Mouse (Mus musculus): ENCODE data around the gene Eif4g1. TPM values are rescaled to one million over a fixed set of nuclear protein-coding genes. Genes with fewer than 3 reads are reported as not detected.
A peak's percentile ranks its signal among the peaks of the same experiment; 100 is the strongest.

The Eif4g1 gene
- polyA plus RNA-seq, 1 experiment from 2014 or later, result 110 TPM

- peak; percentile 51 for DNase-seq (ENCODE audit: low spot score)
Observed at GRCm38 (mm10) chr16:20724338-20724748, 56.2 kb downstream of the Eif4g1 start.

- DNase-seq (ENCODE audit: low spot score), result peak; percentile 1
Observed at GRCm38 (mm10) chr16:20725321-20725720, 57.2 kb downstream of the Eif4g1 start.

DNA sequence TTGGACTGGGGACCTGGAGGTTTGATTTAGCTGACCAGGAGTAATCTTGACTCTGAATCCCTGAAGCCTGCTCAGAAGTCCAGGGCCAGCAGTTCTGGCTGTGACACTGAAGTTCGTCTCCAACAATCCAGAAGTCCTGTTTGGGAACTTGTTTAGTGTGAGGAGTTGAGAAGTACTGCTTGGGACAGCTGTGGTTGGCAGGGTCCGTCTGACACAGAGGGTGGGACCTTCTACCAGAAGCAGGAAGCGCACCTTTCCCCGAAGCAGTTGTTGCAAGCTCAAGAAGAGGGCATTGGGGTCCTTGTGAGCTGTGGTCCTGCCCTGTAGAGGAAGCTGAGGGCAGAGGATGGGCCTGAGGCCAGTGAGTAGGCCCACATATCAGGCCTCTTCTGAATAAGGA lies 57.6 kb downstream of the Eif4g1 start:
- peak; percentile 1 for DNase-seq (ENCODE audit: low spot score)

DNA sequence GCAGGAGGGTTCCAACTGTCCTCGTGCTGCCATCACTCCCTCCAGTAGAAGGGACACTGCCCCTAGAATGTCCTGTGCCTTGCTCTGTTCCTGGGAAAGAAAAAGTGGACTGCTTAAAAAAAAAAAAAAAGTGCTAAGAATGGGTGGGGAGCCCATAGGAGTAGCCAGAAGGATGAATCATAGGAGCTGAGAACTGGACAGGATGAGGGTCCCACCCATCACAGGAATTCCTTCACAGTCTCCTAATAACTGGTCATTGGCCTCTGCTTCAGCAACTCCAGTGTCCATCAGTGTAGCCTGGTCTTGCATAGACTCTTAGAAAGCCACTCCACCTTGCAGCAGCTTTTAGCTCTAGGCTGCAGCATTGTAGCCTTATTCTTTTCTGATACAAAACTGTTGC lies 58.3 kb downstream of the Eif4g1 start:
- DNase-seq (ENCODE audit: low spot score), result no peak

- no peak for DNase-seq (ENCODE audit: low spot score)
Observed at GRCm38 (mm10) chr16:20730293-20730711, 62.2 kb downstream of the Eif4g1 start.

DNA sequence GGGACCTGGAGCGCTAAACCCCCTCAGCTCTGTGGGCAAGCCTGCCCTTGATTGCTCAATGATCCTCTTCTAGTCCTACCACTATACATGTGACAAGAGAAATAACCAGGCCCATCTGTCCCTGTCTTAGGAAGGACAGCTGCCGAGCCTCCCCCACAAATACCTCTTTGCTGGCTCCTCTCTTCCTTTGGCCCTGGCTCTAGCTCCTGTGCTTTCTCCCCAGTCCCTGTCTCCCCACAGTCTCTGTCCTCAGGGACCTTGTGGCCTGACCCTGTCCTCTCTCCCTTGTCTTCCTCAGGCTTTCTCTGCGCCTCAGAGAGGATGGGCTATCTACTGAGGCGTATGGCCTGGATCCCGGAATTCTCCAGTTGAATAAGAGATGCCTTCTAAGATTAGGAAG lies 63.6 kb downstream of the Eif4g1 start:
- no peak for DNase-seq (ENCODE audit: low spot score)

- DNase-seq (ENCODE audit: low spot score), result no peak
Observed at GRCm38 (mm10) chr16:20732251-20732924, 64.3 kb downstream of the Eif4g1 start.

DNA sequence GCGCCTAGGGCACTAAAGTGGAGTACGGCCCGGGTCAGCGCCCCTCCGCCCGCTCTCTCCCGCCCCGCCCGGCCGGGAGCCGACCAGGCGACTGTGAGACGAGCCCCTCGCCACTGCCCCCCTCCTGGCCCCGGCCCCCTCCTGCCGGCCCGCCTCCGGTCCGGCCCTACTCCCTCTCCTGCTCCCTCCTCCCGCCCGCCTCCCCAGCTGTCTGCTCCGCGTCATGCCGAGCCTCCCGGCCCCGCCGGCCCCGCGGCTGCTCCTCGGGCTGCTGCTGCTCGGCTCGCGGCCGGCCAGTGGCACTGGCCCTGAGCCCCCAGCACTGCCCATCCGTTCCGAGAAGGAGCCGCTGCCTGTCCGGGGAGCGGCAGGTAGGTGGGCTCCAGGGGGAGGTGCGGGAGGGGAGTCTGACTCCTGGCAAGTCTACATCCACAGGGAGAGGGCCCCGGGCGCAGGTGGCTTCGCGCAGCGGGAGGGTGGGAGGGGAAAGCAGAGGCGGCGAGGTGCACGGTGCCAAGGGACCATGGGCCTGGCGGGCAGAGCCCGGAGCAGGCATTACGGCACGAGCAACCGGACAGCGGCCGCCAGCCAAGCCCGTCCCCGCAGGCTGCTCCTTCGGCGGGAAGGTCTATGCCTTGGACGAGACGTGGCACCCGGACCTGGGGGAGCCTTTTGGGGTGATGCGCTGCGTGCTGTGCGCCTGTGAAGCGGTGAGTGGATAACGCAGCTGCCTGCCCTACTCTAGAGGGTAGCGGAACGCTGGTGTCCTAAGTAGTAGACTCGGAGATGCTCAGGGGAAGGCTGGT lies 65.0 kb downstream of the Eif4g1 start, which contains the start of gene Chrd:
Gene Chrd (plus strand): TSS at position 203 of the 806 bp plus-strand sequence.
- DNase-seq (ENCODE audit: low spot score), result no peak

DNA sequence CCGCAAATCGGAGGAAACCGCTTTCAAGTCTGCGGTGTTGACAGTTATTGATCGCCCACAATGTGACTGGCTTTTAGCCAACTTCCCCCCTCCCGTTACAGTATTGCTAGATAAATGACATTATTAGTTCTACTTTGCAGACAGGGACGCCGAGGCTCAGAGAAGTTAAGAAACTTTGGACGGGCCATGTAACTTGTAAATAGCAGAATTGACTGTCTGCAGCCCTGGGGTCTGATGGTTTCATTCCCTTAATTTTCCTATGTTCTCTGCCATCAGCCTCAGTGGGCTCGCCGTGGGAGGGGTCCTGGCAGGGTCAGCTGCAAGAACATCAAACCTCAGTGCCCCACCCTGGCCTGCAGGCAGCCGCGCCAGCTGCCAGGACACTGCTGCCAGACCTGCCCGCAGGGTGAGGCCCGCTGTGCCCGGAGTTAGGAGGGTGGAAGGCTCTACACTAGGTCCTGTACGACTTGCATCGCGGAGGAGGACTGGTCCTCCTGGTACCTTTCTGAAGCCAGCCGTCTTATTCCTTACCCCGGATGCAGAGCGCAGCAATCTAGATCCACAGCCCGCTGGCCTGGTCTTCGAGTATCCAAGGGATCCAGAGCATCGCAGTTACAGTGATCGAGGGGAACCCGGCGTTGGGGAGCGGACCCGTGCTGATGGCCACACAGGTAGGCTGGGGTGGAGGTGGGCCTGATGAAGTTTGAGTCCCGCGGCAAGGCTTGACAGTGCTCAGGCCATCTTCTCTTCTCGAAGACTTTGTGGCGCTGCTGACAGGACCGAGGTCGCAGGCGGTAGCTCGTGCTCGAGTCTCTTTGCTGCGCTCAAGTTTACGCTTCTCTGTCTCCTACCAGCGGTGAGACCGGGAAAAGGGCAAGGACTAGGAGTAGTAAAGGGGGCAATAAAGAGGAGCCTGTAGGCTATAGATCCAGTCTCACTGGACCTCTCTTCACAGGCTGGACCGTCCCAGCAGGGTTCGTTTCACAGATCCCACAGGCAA lies 65.9 kb downstream of the Eif4g1 start, which contains the start of gene Thpo:
Gene Thpo (minus strand): TSS at position 781 of the 1,000 bp plus-strand sequence.
- DNase-seq (ENCODE audit: low spot score), result no peak

- DNase-seq (ENCODE audit: low spot score), result no peak
Observed at GRCm38 (mm10) chr16:20735651-20736050, 67.5 kb downstream of the Eif4g1 start.

GRCm38 (mm10) chr16:20736168-20736567 lies 68.1 kb downstream of the Eif4g1 start:
- DNase-seq (ENCODE audit: low spot score), result no peak

DNA sequence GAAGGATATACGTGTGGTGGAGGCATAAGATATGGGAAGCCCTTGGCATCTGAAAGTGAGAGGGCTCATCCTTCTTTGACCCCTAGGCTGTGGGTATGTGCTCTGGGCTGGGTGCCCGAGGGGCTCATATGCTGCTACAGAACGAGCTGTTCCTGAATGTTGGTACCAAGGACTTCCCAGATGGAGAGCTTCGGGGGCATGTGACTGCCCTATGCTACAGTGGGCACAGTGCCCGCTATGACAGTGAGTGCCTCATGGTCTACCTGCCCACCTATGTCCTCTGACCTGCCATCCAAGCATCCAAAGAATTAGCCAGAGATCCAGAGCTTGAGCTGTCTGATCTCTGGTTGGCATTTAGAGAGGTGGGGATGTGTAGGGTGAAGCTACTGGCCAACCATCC lies 68.7 kb downstream of the Eif4g1 start:
- no peak for DNase-seq (ENCODE audit: low spot score)

DNA sequence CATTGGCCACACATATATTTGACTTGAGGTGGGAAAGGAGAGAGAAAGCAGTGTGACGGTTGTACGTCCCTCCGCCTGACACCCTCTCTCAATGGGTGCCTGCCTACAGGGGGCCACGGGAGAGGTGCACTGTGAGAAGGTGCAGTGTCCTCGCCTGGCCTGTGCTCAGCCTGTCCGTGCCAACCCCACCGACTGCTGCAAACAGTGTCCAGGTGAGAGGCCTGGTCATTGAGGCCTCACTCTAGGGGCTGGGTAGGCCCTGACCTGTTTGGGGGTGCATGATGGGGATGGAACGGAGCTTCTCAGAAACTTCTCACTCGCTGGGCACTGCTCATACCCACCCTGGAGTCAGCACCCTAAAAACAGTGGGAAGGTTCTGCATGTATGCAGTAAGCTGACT lies 71.7 kb downstream of the Eif4g1 start:
- DNase-seq (ENCODE audit: low spot score), result no peak

Other genes with a start within 250 kb of the Eif4g1 start
- 64.8 and 82.9 TPM in 2 replicates for gene Abcc5, start 241.9 kb upstream of the Eif4g1 start, polyA plus RNA-seq (2015; fragmentation: Nextera tagmentation; extraction: Ambion mirVana)
- gene Eif2b5, start 169.5 kb upstream of the Eif4g1 start, polyA plus RNA-seq (2015; fragmentation: Nextera tagmentation; extraction: Ambion mirVana), result 91.5 and 92.0 TPM in 2 replicates
- 4.7 and 5.3 TPM in 2 replicates for gene Dvl3, start 151.3 kb upstream of the Eif4g1 start, polyA plus RNA-seq (2015; fragmentation: Nextera tagmentation; extraction: Ambion mirVana)
- 397 and 421 TPM in 2 replicates for gene Ap2m1, start 132.8 kb upstream of the Eif4g1 start, polyA plus RNA-seq (2015; fragmentation: Nextera tagmentation; extraction: Ambion mirVana)
- 50.8 and 63.7 TPM in 2 replicates for gene Abcf3, start 119.7 kb upstream of the Eif4g1 start, polyA plus RNA-seq (2015; fragmentation: Nextera tagmentation; extraction: Ambion mirVana)
- gene Vwa5b2, start 78.8 kb upstream of the Eif4g1 start, polyA plus RNA-seq (2015; fragmentation: Nextera tagmentation; extraction: Ambion mirVana), result not detected in 2 replicates
- gene Eef1akmt4, start 56.7 kb upstream of the Eif4g1 start, polyA plus RNA-seq (2015; fragmentation: Nextera tagmentation; extraction: Ambion mirVana), result 26.4 and 32.3 TPM in 2 replicates
- gene Gm49333, start 56.7 kb upstream of the Eif4g1 start, polyA plus RNA-seq (2015; fragmentation: Nextera tagmentation; extraction: Ambion mirVana), result not detected in 2 replicates
- gene Alg3, start 56.6 kb upstream of the Eif4g1 start, polyA plus RNA-seq (2015; fragmentation: Nextera tagmentation; extraction: Ambion mirVana), result 22.9 and 28.4 TPM in 2 replicates
- 0.48 and 0.52 TPM in 2 replicates for gene Camk2n2, start 47.0 kb upstream of the Eif4g1 start, polyA plus RNA-seq (2015; fragmentation: Nextera tagmentation; extraction: Ambion mirVana)
- 0.08 and 0.23 TPM in 2 replicates for gene Ece2, start 38.5 kb upstream of the Eif4g1 start, polyA plus RNA-seq (2015; fragmentation: Nextera tagmentation; extraction: Ambion mirVana)
- 264 TPM in 2 replicates for gene Psmd2, start 16.7 kb upstream of the Eif4g1 start, polyA plus RNA-seq (2015; fragmentation: Nextera tagmentation; extraction: Ambion mirVana)
- gene Fam131a, start 24.9 kb downstream of the Eif4g1 start, polyA plus RNA-seq (2015; fragmentation: Nextera tagmentation; extraction: Ambion mirVana), result 2.1 and 2.3 TPM in 2 replicates
- 116 and 117 TPM in 2 replicates for gene Polr2h, start 49.4 kb downstream of the Eif4g1 start, polyA plus RNA-seq (2015; fragmentation: Nextera tagmentation; extraction: Ambion mirVana)
- gene Clcn2, start 49.4 kb downstream of the Eif4g1 start, polyA plus RNA-seq (2015; fragmentation: Nextera tagmentation; extraction: Ambion mirVana), result 5.3 and 7.1 TPM in 2 replicates
- 0.91 and 1.3 TPM in 2 replicates for gene Chrd, start 64.8 kb downstream of the Eif4g1 start, polyA plus RNA-seq (2015; fragmentation: Nextera tagmentation; extraction: Ambion mirVana)
- gene Thpo, start 66.2 kb downstream of the Eif4g1 start, polyA plus RNA-seq (2015; fragmentation: Nextera tagmentation; extraction: Ambion mirVana), result 0.12 and 0.26 TPM in 2 replicates

Measured in thymus, postnatal 0 days (tissue).